Mouse (Mus musculus) brain, embryonic 14.5 days (tissue): ENCODE measurements around the gene Kif5c.

Experiments used
- CTCF ChIP-seq: fragments of 200-500 bp; IDR thresholded peaks from 2 replicates; pipeline ENCODE4 v1.5.1; 2012; ENCODE audit warnings: inconsistent platforms, mild to moderate bottlenecking, moderate library complexity, borderline replicate concordance; ENCODE audit not compliant: insufficient read depth, insufficient read length; ENCODE audit errors: extremely low read depth
- POLR2A ChIP-seq: fragments of 200-500 bp; IDR thresholded peaks from 2 replicates; pipeline ENCODE4 v1.6.1; 2012; ENCODE audit warnings: mild to moderate bottlenecking, inconsistent platforms, borderline replicate concordance; ENCODE audit not compliant: poor library complexity, insufficient read depth, insufficient read length, severe bottlenecking; ENCODE audit errors: extremely low read depth

- TF ChIP-seq POLR2A (no peak), CTCF (no peak)
Observed at GRCm38 (mm10) chr2:49717437-49718116, 98.5 kb downstream of the Kif5c start.
